Mouse (Mus musculus): ENCODE data around the gene Upf3a. TPM values are rescaled to one million over a fixed set of nuclear protein-coding genes. Genes with fewer than 3 reads are reported as not detected.
"Not testable (repeated sequence)": the region's sequence is repeated elsewhere in the genome, so short reads cannot be mapped to it uniquely, and the experiment has no call there.

Gene Upf3a
- polyA plus RNA-seq (2012; ENCODE audit: insufficient read depth, insufficient read length, missing spikeins): 20.7 and 23.4 TPM in 2 replicates

DNA sequence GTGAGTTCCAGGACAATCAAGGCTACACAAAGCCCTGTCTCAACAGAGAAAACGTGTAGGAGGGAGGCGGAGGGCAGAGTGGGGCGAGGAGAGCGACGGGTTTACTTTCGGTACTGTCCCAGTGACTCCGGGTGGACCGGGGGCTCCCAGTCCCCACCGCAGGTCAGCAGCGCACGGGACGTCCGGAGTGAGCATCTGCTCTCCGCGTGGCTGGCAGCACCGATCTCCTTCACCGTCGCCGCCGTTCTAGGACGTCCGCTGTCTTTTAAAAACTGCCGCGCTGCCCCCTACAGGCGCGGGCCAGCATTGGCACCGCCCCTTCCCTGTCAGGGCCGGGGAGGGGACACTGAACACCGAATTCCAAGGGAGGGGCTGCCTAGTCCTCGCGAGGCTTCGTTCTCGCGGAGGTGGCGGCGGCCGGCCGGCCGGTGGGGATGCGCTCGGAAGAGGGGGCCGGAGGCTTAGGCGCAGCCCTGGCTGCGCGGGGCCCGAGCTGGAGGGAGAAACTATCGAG lies at the start of gene Upf3a:
TSS of gene Upf3a (plus strand) at position 366 of the 514 bp plus-strand sequence.
- Histone ChIP-seq H3K27ac (replicated peaks; ENCODE audit: low read depth, low read length) (peak within 1 kb of the TSS; percentile 96), H3K4me1 (ENCODE audit: control insufficient read depth, insufficient read depth, insufficient read length, low read length) (peaks cover 3% of the 10 kb centered on the region; the same call in 1 of the 2 replicates), H3K4me3 (ENCODE audit: insufficient read depth, low read depth, low read length) (peak within 1 kb of the TSS; percentile 92)

DNA sequence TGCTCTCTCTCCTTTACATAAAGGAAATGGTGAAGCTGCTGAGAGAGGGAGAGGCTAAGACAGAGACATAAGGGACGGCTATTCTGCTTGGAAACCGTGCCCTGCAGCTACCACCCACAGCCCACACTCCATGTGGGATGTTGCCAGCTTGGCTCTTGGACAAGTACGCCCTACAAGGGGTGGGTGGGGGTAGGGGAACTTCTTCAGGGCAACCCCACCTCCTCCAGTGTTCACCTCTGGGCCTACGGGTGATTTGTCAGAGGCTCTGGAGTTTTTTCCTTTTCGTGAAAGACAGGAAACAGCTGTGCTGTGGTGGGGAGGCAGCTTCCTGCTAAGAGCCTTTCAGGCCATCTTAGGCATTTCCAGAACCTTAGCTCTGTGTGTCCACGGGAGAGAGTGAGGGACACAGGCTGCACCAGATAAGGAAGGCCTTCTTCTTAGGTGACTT lies 45.1 kb upstream of the Upf3a start:
- Histone ChIP-seq H3K27ac (replicated peaks; ENCODE audit: low read depth, low read length) (0 out of 2 replicates have a peak overlapping the region, but pooled peaks have one; percentile 51), H3K4me1 (ENCODE audit: control insufficient read depth, insufficient read depth, insufficient read length, low read length) (peaks cover 3% of the 10 kb centered on the region; the same call in 1 of the 2 replicates)

DNA sequence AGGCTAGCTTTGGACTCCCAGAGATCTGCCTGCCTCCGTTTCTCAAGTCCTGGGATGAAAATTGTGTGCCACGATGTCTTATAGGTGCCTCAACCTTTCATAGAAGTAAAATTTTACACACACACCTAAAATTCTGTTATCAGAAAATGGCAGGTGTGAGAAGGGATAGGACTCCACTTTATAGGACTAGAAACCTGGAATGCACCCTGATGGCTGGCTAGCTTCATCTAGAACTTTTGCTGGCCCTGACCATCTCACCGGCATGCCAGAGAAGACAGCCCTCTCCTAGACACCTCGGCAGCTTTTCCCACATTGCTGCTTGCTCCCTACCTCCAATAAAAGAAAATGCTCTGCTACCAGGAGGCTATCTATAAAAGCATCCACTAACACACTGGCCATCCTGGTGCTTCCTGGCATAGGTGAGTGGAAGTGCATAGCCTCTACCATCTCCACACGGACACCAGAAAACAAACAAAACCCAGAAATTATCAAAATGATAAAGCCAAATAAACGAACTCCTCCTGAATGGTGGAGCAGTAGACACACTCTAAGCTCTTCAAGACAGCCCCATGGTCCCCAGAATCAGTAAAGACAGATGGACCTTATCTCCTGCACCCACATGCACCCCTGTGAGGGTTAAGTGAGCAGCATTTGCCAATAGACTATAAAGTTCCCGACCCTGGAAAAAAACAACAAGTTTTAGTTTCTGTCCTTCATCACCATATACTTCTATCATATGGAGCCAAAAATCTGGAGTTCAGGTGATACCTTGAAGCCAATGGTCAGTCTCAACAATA lies 44.4 kb upstream of the Upf3a start:
- Histone ChIP-seq H3K4me3 (ENCODE audit: insufficient read depth, low read depth, low read length) (no peak overlapping the region), H3K27ac (replicated peaks; ENCODE audit: low read depth, low read length) (0 out of 2 replicates have a peak overlapping the region, but pooled peaks have one; percentile 51), H3K4me1 (ENCODE audit: control insufficient read depth, insufficient read depth, insufficient read length, low read length) (peaks cover 3% of the 10 kb centered on the region; the same call in 1 of the 2 replicates)

More for the DNA sequence above, 45.1 kb upstream of the Upf3a start:
- H3K4me3 ChIP-seq (ENCODE audit: insufficient read depth, low read depth, low read length): no peak overlapping the region

DNA sequence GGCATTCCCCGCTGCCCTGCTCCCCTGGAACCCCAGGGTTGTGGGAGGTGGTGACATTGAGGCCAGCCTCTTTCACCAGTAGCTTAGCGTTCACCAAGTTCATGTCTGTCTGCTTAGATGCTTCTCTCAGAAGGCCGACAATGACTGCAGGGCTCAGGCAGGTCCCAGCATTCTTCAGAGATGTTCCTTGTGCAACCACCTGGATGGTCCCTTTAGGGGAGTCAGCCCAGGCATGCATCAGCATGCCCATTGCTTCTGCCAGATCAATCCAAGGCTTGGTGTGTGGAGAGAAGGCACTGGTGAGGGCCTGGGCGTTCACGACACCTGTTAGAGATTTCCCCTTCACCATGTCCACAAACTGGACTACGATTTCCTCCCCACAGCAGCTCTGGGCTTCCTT lies 39.2 kb upstream of the Upf3a start:
- H3K27ac ChIP-seq (replicated peaks; ENCODE audit: low read depth, low read length); H3K4me1 ChIP-seq (ENCODE audit: control insufficient read depth, insufficient read depth, insufficient read length, low read length); H3K4me3 ChIP-seq (ENCODE audit: insufficient read depth, low read depth, low read length): not testable (repeated sequence)

DNA sequence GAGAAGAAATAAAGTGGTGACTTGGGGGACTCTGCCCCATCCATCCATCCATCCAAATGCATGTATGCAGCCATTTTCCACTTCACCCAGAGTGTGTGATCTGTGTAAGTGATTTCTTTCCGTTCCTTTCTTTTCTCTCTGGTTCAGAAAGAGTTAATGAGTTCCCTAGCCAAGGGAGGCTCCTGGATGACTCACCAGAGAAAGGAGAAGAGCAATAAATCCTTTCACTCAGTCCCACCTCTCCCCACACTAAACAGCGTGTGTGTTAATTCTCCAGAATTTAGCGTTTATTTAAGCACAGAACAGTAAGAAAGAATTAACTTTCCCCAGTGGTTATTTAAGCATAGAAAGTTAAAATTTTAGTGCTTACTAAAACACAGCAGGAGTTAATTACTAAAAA lies 37.8 kb upstream of the Upf3a start:
- Histone ChIP-seq H3K4me1 (ENCODE audit: control insufficient read depth, insufficient read depth, insufficient read length, low read length) (no peaks in the 10 kb centered on the region), H3K4me3 (ENCODE audit: insufficient read depth, low read depth, low read length) (no peak overlapping the region), H3K27ac (replicated peaks; ENCODE audit: low read depth, low read length) (no peak overlapping the region)

DNA sequence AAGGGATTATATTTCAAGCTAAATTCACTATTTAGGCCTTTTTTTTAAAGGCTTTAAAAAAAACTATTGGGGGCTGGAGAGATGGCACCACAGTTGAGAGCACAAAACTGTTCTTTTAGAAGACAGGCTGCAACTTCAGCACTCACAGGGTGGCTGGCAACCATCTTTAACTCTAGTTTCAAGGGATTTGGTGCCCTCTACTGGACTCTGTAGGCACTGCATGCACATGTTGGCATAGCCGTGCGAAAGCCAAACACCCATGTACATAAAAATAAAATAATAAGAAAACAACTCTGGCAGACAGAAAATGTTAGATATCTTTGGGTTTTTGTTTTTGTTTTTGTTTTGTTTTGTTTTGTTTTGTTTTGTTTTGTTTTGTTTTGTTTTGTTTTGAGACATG lies 31.7 kb upstream of the Upf3a start:
- Histone ChIP-seq H3K4me3 (ENCODE audit: insufficient read depth, low read depth, low read length) (no peak overlapping the region), H3K27ac (replicated peaks; ENCODE audit: low read depth, low read length) (no peak overlapping the region), H3K4me1 (ENCODE audit: control insufficient read depth, insufficient read depth, insufficient read length, low read length) (no peaks in the 10 kb centered on the region)

DNA sequence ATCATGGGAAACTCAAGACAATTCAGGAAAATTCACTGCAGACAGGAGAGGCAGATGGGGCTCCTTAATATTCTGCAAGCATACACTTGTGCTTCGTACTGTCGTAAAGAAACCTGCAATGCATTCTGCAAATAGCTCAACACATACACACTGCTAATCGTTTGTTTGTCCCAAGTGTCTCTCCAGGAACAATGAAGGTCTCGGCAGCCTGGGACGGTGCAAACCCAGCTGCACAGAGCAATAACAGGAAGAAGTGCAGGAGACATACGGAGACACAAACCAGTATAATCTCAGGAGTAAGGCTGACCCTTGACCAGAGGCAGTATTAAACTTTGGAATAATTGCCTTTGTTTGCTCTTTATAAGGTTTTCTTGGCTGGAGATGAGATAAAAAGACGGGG lies 28.9 kb upstream of the Upf3a start:
- Histone ChIP-seq H3K4me1 (ENCODE audit: control insufficient read depth, insufficient read depth, insufficient read length, low read length) (no peaks in the 10 kb centered on the region), H3K27ac (replicated peaks; ENCODE audit: low read depth, low read length) (no peak overlapping the region), H3K4me3 (ENCODE audit: insufficient read depth, low read depth, low read length) (no peak overlapping the region)

DNA sequence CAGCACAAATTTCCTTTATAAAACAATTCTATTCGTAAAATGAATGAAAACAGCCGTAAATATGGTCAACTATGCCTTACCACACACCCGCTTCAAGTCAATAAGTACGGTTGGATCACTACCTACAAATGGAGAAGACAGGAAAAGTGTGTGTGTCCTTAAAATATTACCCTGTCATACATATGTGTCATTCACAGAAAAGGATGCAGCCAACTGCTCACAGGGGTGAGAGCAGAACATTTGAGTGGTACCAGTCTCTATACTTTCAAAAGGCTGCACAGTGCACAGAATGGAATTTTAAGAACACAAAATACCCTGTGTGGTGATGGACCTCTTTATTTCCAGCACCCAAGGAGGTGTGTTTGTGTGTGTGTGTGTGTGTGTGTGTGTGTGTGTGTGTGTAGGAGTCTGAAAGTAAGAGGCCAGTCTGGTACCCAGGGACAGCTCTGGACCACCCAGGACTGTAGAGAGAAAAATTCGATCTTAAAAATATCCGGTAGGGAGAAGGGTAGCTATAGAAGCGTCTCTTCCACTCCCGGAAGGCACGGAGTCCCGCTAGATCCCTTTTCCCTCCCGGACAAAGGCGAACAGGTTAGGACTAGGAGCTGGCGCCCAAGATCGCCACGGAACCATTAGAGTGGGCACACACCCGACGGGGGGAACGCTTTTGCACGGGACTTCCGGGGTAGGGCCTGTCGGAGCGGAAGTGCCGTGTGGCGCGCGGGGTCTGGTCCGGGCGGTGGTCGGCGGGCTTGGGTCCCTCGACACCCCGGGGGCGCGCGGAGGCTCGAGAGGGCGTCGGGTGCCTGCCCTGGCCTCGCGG lies 28.2 kb upstream of the Upf3a start, which contains the start of gene Cdc16:
TSS of gene Cdc16 (plus strand) at position 695 of the 823 bp plus-strand sequence.
- Histone ChIP-seq H3K4me1 (ENCODE audit: control insufficient read depth, insufficient read depth, insufficient read length, low read length) (no peaks in the 10 kb centered on the region), H3K27ac (replicated peaks; ENCODE audit: low read depth, low read length) (peak within 1 kb of the TSS; percentile 79), H3K4me3 (ENCODE audit: insufficient read depth, low read depth, low read length) (peak within 1 kb of the TSS; percentile 87)

DNA sequence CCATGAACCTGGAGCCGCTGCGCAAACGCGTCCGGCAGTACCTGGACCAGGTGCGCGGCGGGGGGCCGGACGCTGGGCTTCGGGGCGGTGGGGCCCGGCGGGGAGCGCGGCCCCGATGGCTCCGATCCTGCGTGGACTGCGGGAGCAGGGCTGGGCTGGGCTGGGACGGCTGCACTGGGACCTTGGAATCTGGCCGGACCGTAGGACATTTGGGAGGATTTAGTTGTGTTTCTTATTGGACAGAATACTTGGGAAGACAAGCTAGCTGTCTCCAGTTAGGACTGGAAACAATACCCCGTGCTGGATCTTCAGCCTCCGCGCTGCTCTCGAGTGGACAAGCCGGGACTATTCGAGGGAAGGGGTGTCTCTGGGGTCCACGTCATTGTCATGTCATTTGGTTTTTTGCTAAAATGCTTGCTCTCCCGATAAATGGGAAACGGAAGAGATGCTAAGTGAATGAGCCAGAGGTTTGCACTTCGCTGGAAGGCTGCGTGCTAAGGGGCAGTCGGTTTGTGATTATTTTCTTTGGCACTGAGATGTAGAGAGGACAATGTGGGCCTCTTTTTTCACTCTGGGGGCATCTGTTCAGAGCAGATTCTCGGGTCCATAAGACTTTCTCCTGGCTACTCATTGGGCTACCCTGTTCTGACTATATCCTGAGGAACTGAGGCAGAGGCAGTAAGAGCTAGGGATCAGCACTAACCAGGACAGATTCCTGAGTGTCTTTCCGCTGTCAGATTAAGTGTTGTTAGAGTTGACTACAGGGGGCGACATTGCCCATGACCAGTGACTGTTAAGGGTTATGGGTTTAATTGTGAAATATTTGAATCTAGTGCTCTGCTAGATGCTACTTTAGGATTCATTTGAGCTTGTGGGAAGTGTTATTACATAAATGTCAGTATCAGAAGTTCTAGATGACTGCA lies 27.3 kb upstream of the Upf3a start:
- Histone ChIP-seq H3K4me3 (ENCODE audit: insufficient read depth, low read depth, low read length) (peak overlapping the region; percentile 87), H3K4me1 (ENCODE audit: control insufficient read depth, insufficient read depth, insufficient read length, low read length) (no peaks in the 10 kb centered on the region), H3K27ac (replicated peaks; ENCODE audit: low read depth, low read length) (peak overlapping the region; percentile 59; the same call in 1 of the 2 replicates)

DNA sequence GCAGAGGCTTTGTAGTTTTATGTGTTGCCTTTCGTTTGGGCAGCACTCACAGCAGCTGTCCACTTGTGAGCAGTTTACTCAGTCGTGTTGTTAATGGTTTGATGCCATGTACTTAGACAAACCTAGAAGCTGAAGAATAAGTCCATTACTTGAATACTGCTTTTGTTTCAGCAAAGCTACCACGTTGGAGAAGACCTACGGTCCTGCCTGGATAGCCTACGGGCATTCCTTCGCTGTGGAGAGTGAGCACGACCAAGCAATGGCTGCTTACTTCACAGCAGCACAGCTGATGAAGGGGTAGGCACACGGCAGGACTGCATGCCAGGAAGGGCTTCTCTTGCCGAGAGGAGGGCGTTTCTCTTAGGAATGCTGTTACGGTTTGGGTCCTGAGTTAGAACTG lies 16.2 kb upstream of the Upf3a start:
- no peak overlapping the region for H3K4me3 ChIP-seq (ENCODE audit: insufficient read depth, low read depth, low read length)

DNA sequence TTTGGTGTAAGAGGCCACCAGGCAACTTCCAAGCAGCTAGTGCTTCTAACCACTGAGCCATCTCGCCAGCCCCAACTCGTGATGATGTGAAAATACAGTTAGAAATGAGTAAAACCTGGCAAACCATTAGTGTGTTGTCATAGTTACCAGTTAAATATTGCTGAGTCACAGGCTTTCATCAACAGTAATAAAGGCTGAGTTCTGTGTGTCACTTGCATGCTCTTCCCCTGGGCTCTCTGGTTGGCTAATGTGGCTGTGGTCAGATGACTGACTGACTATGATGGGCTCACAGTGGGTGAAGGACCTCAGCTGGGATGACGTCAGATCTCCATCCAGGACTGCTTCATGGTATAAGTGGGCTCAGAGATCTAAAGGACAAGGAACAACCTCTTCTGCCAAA lies 4.9 kb upstream of the Upf3a start:
- Histone ChIP-seq H3K4me3 (ENCODE audit: insufficient read depth, low read depth, low read length) (no peak overlapping the region), H3K4me1 (ENCODE audit: control insufficient read depth, insufficient read depth, insufficient read length, low read length) (no peaks in the 10 kb centered on the region), H3K27ac (replicated peaks; ENCODE audit: low read depth, low read length) (no peak overlapping the region)

More for the DNA sequence above, 16.2 kb upstream of the Upf3a start:
- Histone ChIP-seq H3K27ac (replicated peaks; ENCODE audit: low read depth, low read length) (no peak overlapping the region), H3K4me1 (ENCODE audit: control insufficient read depth, insufficient read depth, insufficient read length, low read length) (no peaks in the 10 kb centered on the region)

DNA sequence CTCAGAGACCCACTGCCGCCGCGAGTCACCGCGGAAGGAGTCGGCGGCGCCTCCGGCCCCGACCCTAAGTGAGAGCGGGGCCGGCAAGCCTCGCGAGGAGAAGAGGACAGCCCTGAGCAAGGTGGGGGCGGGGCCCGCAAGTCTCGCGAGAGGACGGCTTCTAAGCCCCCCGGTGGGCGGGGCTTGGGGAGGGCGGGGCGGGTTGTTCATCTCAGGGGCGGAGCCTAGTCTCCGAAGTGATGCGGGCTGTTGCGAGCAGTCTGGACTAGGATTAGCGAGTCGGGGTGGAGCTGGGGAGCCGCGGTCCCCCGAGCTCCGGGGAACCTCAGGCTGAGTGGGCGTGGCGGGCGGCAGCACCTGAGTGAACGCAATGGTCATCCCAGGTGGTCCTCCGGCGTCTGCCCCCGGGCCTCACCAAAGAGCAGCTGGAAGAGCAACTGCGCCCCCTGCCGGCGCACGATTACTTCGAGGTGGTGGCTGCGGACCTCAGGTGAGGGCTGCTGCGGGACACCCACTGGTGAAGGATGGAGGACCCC lies 417 bp downstream of the Upf3a start:
- peak overlapping the region; percentile 96 for H3K27ac ChIP-seq (replicated peaks; ENCODE audit: low read depth, low read length)
- peak overlapping the region; percentile 92 for H3K4me3 ChIP-seq (ENCODE audit: insufficient read depth, low read depth, low read length)
- peaks cover 3% of the 10 kb centered on the region; the same call in 1 of the 2 replicates for H3K4me1 ChIP-seq (ENCODE audit: control insufficient read depth, insufficient read depth, insufficient read length, low read length)

DNA sequence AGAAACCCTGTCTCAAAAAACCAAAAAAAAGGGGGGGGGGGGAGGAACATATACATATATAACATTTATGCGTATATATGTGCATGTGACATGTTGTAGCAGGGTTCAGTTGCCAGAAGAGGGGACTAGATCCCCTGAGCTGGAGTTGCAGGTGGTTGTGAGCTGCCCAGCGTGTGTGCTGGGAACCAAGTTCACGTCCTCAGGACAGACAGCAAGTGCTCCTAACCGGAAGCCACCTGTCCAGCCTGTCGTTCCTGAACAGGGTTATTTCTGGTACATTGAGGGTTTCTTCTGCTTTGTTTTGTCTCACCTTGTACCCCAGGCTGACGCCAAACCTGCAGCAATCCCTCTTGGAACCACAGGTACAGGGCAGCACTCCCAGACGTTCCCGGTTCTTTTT lies 4.2 kb downstream of the Upf3a start:
- H3K4me1 ChIP-seq (ENCODE audit: control insufficient read depth, insufficient read depth, insufficient read length, low read length): peaks cover 3% of the 10 kb centered on the region; the same call in 1 of the 2 replicates
- no peak overlapping the region for H3K4me3 ChIP-seq (ENCODE audit: insufficient read depth, low read depth, low read length)
- H3K27ac ChIP-seq (replicated peaks; ENCODE audit: low read depth, low read length): no peak overlapping the region
